Mouse (Mus musculus): ENCODE measurements around the gene Rab40b.
"Not testable (repeated sequence)": the region's sequence is repeated elsewhere in the genome, so short reads cannot be mapped to it uniquely, and the experiment has no call there.

Rab40b gene

GRCm38 (mm10) chr11:121367170-121367707 lies 20.8 kb downstream of the Rab40b start:
- no peak for DNase-seq

GRCm38 (mm10) chr11:121362212-121362611 lies 25.8 kb downstream of the Rab40b start:
- DNase-seq, result peak in 1 of 2 experiments; percentile 42

GRCm38 (mm10) chr11:121354091-121354707 lies 33.9 kb downstream of the Rab40b start, which contains the start of gene Wdr45b:
Gene Wdr45b, minus strand, starts transcription at chr11:121354445.
- DNase-seq, result peak; percentile 97

- peak; percentile 7 to 28 for DNase-seq
These were observed 34.5 kb downstream of the Rab40b start for GRCm38 (mm10) chr11:121353326-121354090.

- not testable (repeated sequence) for DNase-seq
These were observed 39.3 kb downstream of the Rab40b start for GRCm38 (mm10) chr11:121348727-121349126.

- DNase-seq, result no peak
These were observed 39.9 kb downstream of the Rab40b start for GRCm38 (mm10) chr11:121348166-121348565.

- no peak for DNase-seq
These were observed 41.0 kb downstream of the Rab40b start for GRCm38 (mm10) chr11:121347036-121347435.

- not testable (repeated sequence) for DNase-seq
These were observed 45.6 kb downstream of the Rab40b start for GRCm38 (mm10) chr11:121342423-121342822.

- DNase-seq, result no peak
These were observed 47.8 kb downstream of the Rab40b start for GRCm38 (mm10) chr11:121340287-121340686.

- no peak for DNase-seq
These were observed 48.4 kb downstream of the Rab40b start for GRCm38 (mm10) chr11:121339647-121340046.

GRCm38 (mm10) chr11:121331641-121332040 lies 56.4 kb downstream of the Rab40b start:
- DNase-seq, result no peak

GRCm38 (mm10) chr11:121328619-121329018 lies 59.4 kb downstream of the Rab40b start:
- no peak for DNase-seq

GRCm38 (mm10) chr11:121328206-121328605 lies 59.8 kb downstream of the Rab40b start:
- no peak for DNase-seq

GRCm38 (mm10) chr11:121326681-121327080 lies 61.4 kb downstream of the Rab40b start:
- no peak for DNase-seq

GRCm38 (mm10) chr11:121326034-121326433 lies 62.0 kb downstream of the Rab40b start:
- peak; percentile 76 to 81 for DNase-seq

GRCm38 (mm10) chr11:121307712-121308111 lies 80.3 kb downstream of the Rab40b start:
- not testable (repeated sequence) for DNase-seq

GRCm38 (mm10) chr11:121306608-121307007 lies 81.4 kb downstream of the Rab40b start:
- no peak for DNase-seq

Data from kidney, adult 8-10 months (tissue).